Mouse (Mus musculus) cerebellum, adult 2 months (tissue): Measurements from ENCODE around the gene Zfp637.
"Not testable (repeated sequence)": the region's sequence is repeated elsewhere in the genome, so short reads cannot be mapped to it uniquely, and the experiment has no call there.

Source experiments
- CTCF ChIP-seq: fragments of 200-500 bp; IDR thresholded peaks from 2 replicates; pipeline ENCODE4 v1.5.1; 2011; ENCODE audit warnings: low read depth, mild to moderate bottlenecking, control low read depth, low read length, moderate library complexity, borderline replicate concordance; ENCODE audit not compliant: insufficient read depth
- POLR2A ChIP-seq: fragments of 200-500 bp; IDR thresholded peaks from 2 replicates; pipeline ENCODE4 v1.6.1; 2011; ENCODE audit warnings: low read length, control low read depth, borderline replicate concordance; ENCODE audit not compliant: insufficient read depth

GRCm38 (mm10) chr6:117846671-117847070 is 5.7 kb downstream of the Zfp637 start:
- not testable (repeated sequence) for TF ChIP-seq CTCF, POLR2A
